In the genomic region with DNA sequence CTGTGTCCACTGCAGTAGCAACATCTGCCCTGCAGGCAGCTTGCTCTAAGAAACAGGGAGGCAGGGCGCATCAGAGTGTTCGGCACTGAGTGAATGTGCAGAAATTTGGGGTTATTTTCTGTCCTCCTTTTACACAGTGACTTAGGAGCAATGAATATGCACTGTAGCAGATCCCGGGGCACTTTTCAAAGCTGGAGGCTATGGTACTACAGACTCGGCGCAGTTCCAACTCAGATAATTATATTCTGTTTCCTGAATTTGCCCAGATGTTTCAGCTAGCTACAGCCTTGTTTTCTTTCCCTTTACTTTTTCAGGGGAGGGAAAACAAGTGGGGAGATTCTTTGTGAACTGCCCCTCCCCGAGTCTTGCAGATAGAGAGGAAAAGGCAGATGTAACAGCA, we compare ENCODE assay signal across 13 mouse cellular contexts.
A peak's percentile ranks its signal among the peaks of the same experiment; 100 is the strongest.
DNase-seq lines count a peak whose midpoint lies in the region; ATAC-seq and TF ChIP-seq lines count a peak whose summit lies in the region.
"Had no signal": no experiment of that assay in that cellular context is flagged by ENCODE, and none has a peak within 500 bp of the region (broad histone marks: within the 10 kb centered on the region; RNA-seq: fewer than 3 reads in every experiment).

No protein-coding gene starts in this region.

- WGBS in forebrain, embryonic 14.5 days: 65% methylated on average over 6 of the region's 6 CpGs
- WGBS in forebrain, embryonic 11.5 days: 83% methylated on average over 6 of the region's 6 CpGs
- whole genome bisulfite sequencing in lung, embryonic 14.5 days: 66% methylated on average over 6 of the region's 6 CpGs
- WGBS in limb, embryonic 15.5 days: 43% methylated on average over 6 of the region's 6 CpGs
- WGBS in olfactory bulb, adult 2 months: 16% methylated on average over 6 of the region's 6 CpGs

- TF ChIP-seq POLR2A in olfactory bulb, adult 2 months (IDR thresholded peaks at IDR 0.05; ENCODE audit: insufficient read depth, low read depth, low read length): no peak

- no peak overlapping the region for H3K4me2 ChIP-seq in forebrain, embryonic 14.5 days (ENCODE audit: low read length)
- H3K4me2 ChIP-seq in forebrain, embryonic 11.5 days (ENCODE audit: low read depth, low read length, severe bottlenecking): no peak overlapping the region
- H3K4me2 ChIP-seq in lung, embryonic 14.5 days: no peak overlapping the region
- H3K4me2 ChIP-seq in limb, embryonic 15.5 days: no peak overlapping the region
- H3K4me2 ChIP-seq: liver, embryonic 15.5 days had no signal

- no peak for TF ChIP-seq CTCF in lung, embryonic 14.5 days (IDR thresholded peaks at IDR 0.05; ENCODE audit: low read depth)
- no peak for TF ChIP-seq CTCF in olfactory bulb, adult 2 months (IDR thresholded peaks at IDR 0.05; ENCODE audit: insufficient read depth, low read depth, low read length)

- H3K9ac ChIP-seq in forebrain, embryonic 14.5 days (ENCODE audit: low read length): no peak overlapping the region
- H3K9ac ChIP-seq in forebrain, embryonic 11.5 days (ENCODE audit: low read length): no peak overlapping the region
- no peak overlapping the region for H3K9ac ChIP-seq in lung, embryonic 14.5 days
- H3K9ac ChIP-seq in limb, embryonic 15.5 days: no peak overlapping the region
- H3K9ac ChIP-seq: liver, embryonic 15.5 days had no signal

- peak overlapping the region; percentile 17 for H3K27ac ChIP-seq in forebrain, embryonic 14.5 days (ENCODE audit: low read depth, low read length)
- no peak overlapping the region for H3K27ac ChIP-seq in forebrain, embryonic 11.5 days (ENCODE audit: low read depth, low read length)
- no peak overlapping the region for H3K27ac ChIP-seq in lung, embryonic 14.5 days (ENCODE audit: low read depth)
- peak overlapping the region; percentile 38; the same call in 1 of the 2 replicates for H3K27ac ChIP-seq in limb, embryonic 15.5 days
- H3K27ac ChIP-seq in olfactory bulb, adult 2 months (ENCODE audit: insufficient read depth, low read depth, low read length): peak overlapping the region; percentile 64
- H3K27ac ChIP-seq: liver, embryonic 15.5 days had no signal

- no peaks in the 10 kb centered on the region for H3K36me3 ChIP-seq in forebrain, embryonic 14.5 days (ENCODE audit: control insufficient read depth, insufficient read depth, low read length)
- no peaks in the 10 kb centered on the region for H3K36me3 ChIP-seq in forebrain, embryonic 11.5 days (ENCODE audit: control insufficient read depth, insufficient read depth, low read length)
- H3K36me3 ChIP-seq in lung, embryonic 14.5 days (ENCODE audit: insufficient read depth): no peaks in the 10 kb centered on the region
- H3K36me3 ChIP-seq in limb, embryonic 15.5 days: no peaks in the 10 kb centered on the region
- H3K36me3 ChIP-seq: liver, embryonic 15.5 days had no signal

- 0 out of 2 replicates have a peak, but pooled peaks have one; percentile 11 for ATAC-seq in forebrain, embryonic 14.5 days
- no peak for ATAC-seq in forebrain, embryonic 11.5 days (replicated peaks; ENCODE audit: low FRiP score)
- ATAC-seq in lung, embryonic 14.5 days (ENCODE audit: insufficient read depth): no peak; the same call in 1 of the 2 replicates
- ATAC-seq in limb, embryonic 15.5 days (ENCODE audit: insufficient number of reproducible peaks, low FRiP score, low TSS enrichment, low read depth): no peak

- DNase-seq in forebrain, embryonic 14.5 days (ENCODE audit: low spot score): peak; percentile 59
- no peak for DNase-seq in forebrain, embryonic 11.5 days (ENCODE audit: low spot score)
- DNase-seq in lung, embryonic 14.5 days: peak; percentile 55
- no peak for DNase-seq in lung, postnatal 25 days (ENCODE audit: low spot score)
- no peak for DNase-seq in right cerebral cortex, postnatal 14 days
- no peak for DNase-seq in gastrocnemius, adult 18-20 months (ENCODE audit: low spot score)
- DNase-seq: cerebellum, adult 11 months; kidney, adult 8-10 months; lung, postnatal 36 days; thymus, postnatal 36 days had no signal

- no peak overlapping the region for H3K4me3 ChIP-seq in forebrain, embryonic 14.5 days (ENCODE audit: low read depth, low read length)
- no peak overlapping the region for H3K4me3 ChIP-seq in forebrain, embryonic 11.5 days (ENCODE audit: low read depth, low read length)
- no peak overlapping the region for H3K4me3 ChIP-seq in lung, embryonic 14.5 days (ENCODE audit: low read depth, low read length)
- H3K4me3 ChIP-seq in limb, embryonic 15.5 days: no peak overlapping the region
- no peak overlapping the region for H3K4me3 ChIP-seq in olfactory bulb, adult 2 months (ENCODE audit: insufficient read depth, low read depth, low read length)
- H3K4me3 ChIP-seq: liver, embryonic 15.5 days had no signal

- no peaks in the 10 kb centered on the region for H3K9me3 ChIP-seq in forebrain, embryonic 14.5 days (replicated peaks; ENCODE audit: control insufficient read depth, low read length)
- no peaks in the 10 kb centered on the region for H3K9me3 ChIP-seq in forebrain, embryonic 11.5 days (ENCODE audit: control insufficient read depth, low read length)
- no peaks in the 10 kb centered on the region for H3K9me3 ChIP-seq in lung, embryonic 14.5 days (ENCODE audit: low read depth, low read length)
- H3K9me3 ChIP-seq in limb, embryonic 15.5 days: no peaks in the 10 kb centered on the region
- H3K9me3 ChIP-seq: liver, embryonic 15.5 days had no signal

- peaks cover 11% of the 10 kb centered on the region for H3K4me1 ChIP-seq in forebrain, embryonic 14.5 days (ENCODE audit: control insufficient read depth, insufficient read depth, low read length)
- H3K4me1 ChIP-seq in forebrain, embryonic 11.5 days (replicated peaks; ENCODE audit: control insufficient read depth, insufficient read depth, low read length): no peaks in the 10 kb centered on the region
- no peaks in the 10 kb centered on the region for H3K4me1 ChIP-seq in lung, embryonic 14.5 days (ENCODE audit: insufficient read depth)
- H3K4me1 ChIP-seq in limb, embryonic 15.5 days: peaks cover 18% of the 10 kb centered on the region
- peaks cover 9% of the 10 kb centered on the region for H3K4me1 ChIP-seq in olfactory bulb, adult 2 months (ENCODE audit: control insufficient read depth, insufficient read depth, low read length)
- H3K4me1 ChIP-seq: liver, embryonic 15.5 days had no signal

- no peaks in the 10 kb centered on the region for H3K27me3 ChIP-seq in forebrain, embryonic 14.5 days (replicated peaks; ENCODE audit: control insufficient read depth, insufficient read depth, low read length)
- no peaks in the 10 kb centered on the region for H3K27me3 ChIP-seq in forebrain, embryonic 11.5 days (ENCODE audit: control insufficient read depth, insufficient read depth, low read length)
- H3K27me3 ChIP-seq in lung, embryonic 14.5 days (ENCODE audit: insufficient read depth, low read length): no peaks in the 10 kb centered on the region
- no peaks in the 10 kb centered on the region for H3K27me3 ChIP-seq in limb, embryonic 15.5 days
- H3K27me3 ChIP-seq: liver, embryonic 15.5 days had no signal

Comparison
In these comparisons a context has a peak if more than half of its experiments do, and no peak if none do; other contexts are left out.
1. DNase-seq: peak in forebrain, embryonic 14.5 days (single experiment) and lung, embryonic 14.5 days (single experiment); none in forebrain, embryonic 11.5 days (single experiment), lung, postnatal 25 days (single experiment), right cerebral cortex, postnatal 14 days (single experiment) and gastrocnemius, adult 18-20 months (single experiment).
2. H3K27ac ChIP-seq: peak in forebrain, embryonic 14.5 days (single experiment), limb, embryonic 15.5 days (single experiment) and olfactory bulb, adult 2 months (single experiment); none in forebrain, embryonic 11.5 days (single experiment) and lung, embryonic 14.5 days (single experiment).